Comparison of ENCODE assay signal across 21 mouse cellular contexts in genomic region chr15:7069374-7069773, GRCm38 (mm10). TPM values are rescaled to one million over a fixed set of nuclear protein-coding genes. Genes with fewer than 3 reads are reported as not detected.
A peak's percentile ranks its signal among the peaks of the same experiment; 100 is the strongest.
DNase-seq lines count a peak whose midpoint lies in the region; ATAC-seq and TF ChIP-seq lines count a peak whose summit lies in the region.
"Had no signal": no experiment of that assay in that cellular context is flagged by ENCODE, and none has a peak within 500 bp of the region (broad histone marks: within the 10 kb centered on the region; RNA-seq: fewer than 3 reads in every experiment).

No protein-coding gene starts in this region.

- H3K4me2 ChIP-seq in heart, embryonic 12.5 days, result no peak overlapping the region
- H3K4me2 ChIP-seq in midbrain, postnatal 0 days (ENCODE audit: low read depth, low read length, poor library complexity, severe bottlenecking), result no peak overlapping the region
- no peak overlapping the region for H3K4me2 ChIP-seq in midbrain, embryonic 13.5 days (replicated peaks)
- H3K4me2 ChIP-seq: hindbrain, embryonic 13.5 days; intestine, embryonic 15.5 days; limb, embryonic 12.5 days; liver, embryonic 12.5 days had no signal

- ATAC-seq in heart, embryonic 12.5 days (ENCODE audit: insufficient number of reproducible peaks, low FRiP score), result no peak
- 0 out of 2 replicates have a peak, but pooled peaks have one; percentile 38 for ATAC-seq in midbrain, postnatal 0 days (ENCODE audit: low FRiP score)
- ATAC-seq in midbrain, embryonic 13.5 days, result no peak
- ATAC-seq: intestine, embryonic 15.5 days; liver, embryonic 12.5 days had no signal

- no peak overlapping the region for H3K4me3 ChIP-seq in heart, embryonic 10.5 days
- H3K4me3 ChIP-seq in heart, embryonic 12.5 days, result no peak overlapping the region
- no peak overlapping the region for H3K4me3 ChIP-seq in midbrain, postnatal 0 days (ENCODE audit: low read depth, low read length)
- no peak overlapping the region for H3K4me3 ChIP-seq in midbrain, embryonic 13.5 days (replicated peaks)
- H3K4me3 ChIP-seq: hindbrain, embryonic 13.5 days; intestine, embryonic 15.5 days; limb, embryonic 12.5 days; liver, embryonic 12.5 days; myocyte had no signal

- no peak for TF ChIP-seq CTCF in midbrain, postnatal 0 days (IDR thresholded peaks at IDR 0.05)

- H3K4me1 ChIP-seq in heart, embryonic 10.5 days, result peaks cover 8% of the 10 kb centered on the region; the same call in 1 of the 2 replicates
- H3K4me1 ChIP-seq in heart, embryonic 12.5 days (replicated peaks), result 0 out of 2 replicates have a peak, but pooled peaks cover 2% of the 10 kb centered on the region
- no peaks in the 10 kb centered on the region for H3K4me1 ChIP-seq in midbrain, postnatal 0 days (ENCODE audit: insufficient read depth, low read length)
- peaks cover 5% of the 10 kb centered on the region; the same call in 1 of the 2 replicates for H3K4me1 ChIP-seq in midbrain, embryonic 13.5 days (replicated peaks)
- H3K4me1 ChIP-seq: limb, embryonic 12.5 days had no signal

- no peaks in the 10 kb centered on the region for H3K9me3 ChIP-seq in heart, embryonic 10.5 days
- no peaks in the 10 kb centered on the region for H3K9me3 ChIP-seq in heart, embryonic 12.5 days (replicated peaks)
- no peaks in the 10 kb centered on the region for H3K9me3 ChIP-seq in midbrain, postnatal 0 days (ENCODE audit: low read length)
- H3K9me3 ChIP-seq in midbrain, embryonic 13.5 days, result no peaks in the 10 kb centered on the region
- H3K9me3 ChIP-seq: hindbrain, embryonic 13.5 days; intestine, embryonic 15.5 days; limb, embryonic 12.5 days; liver, embryonic 12.5 days; megakaryocyte, embryonic 14.5 days had no signal

- H3K36me3 ChIP-seq in heart, embryonic 10.5 days, result no peaks in the 10 kb centered on the region
- H3K36me3 ChIP-seq in heart, embryonic 12.5 days, result no peaks in the 10 kb centered on the region
- no peaks in the 10 kb centered on the region for H3K36me3 ChIP-seq in midbrain, postnatal 0 days (ENCODE audit: insufficient read depth, low read length)
- no peaks in the 10 kb centered on the region for H3K36me3 ChIP-seq in midbrain, embryonic 13.5 days
- H3K36me3 ChIP-seq: hindbrain, embryonic 13.5 days; intestine, embryonic 15.5 days; limb, embryonic 12.5 days; liver, embryonic 12.5 days had no signal

- H3K9ac ChIP-seq in heart, embryonic 12.5 days, result no peak overlapping the region
- H3K9ac ChIP-seq in midbrain, postnatal 0 days (replicated peaks; ENCODE audit: low read length, poor library complexity, severe bottlenecking), result no peak overlapping the region
- H3K9ac ChIP-seq in midbrain, embryonic 13.5 days (replicated peaks), result no peak overlapping the region
- H3K9ac ChIP-seq: hindbrain, embryonic 13.5 days; intestine, embryonic 15.5 days; limb, embryonic 12.5 days; liver, embryonic 12.5 days had no signal

- peak; percentile 41 for DNase-seq in adrenal gland, adult 2 months
- DNase-seq in adrenal gland, adult 18-20 months (ENCODE audit: low spot score in 2 of 2), result no peak
- peak; percentile 54 for DNase-seq in heart, embryonic 10.5 days (ENCODE audit: low spot score)
- DNase-seq in midbrain, postnatal 0 days (ENCODE audit: low spot score), result peak; percentile 40
- peak; percentile 40 to 46 for DNase-seq in adrenal gland, postnatal 36 days
- DNase-seq in frontal cortex, postnatal 10 days (ENCODE audit: low spot score in 2 of 2), result no peak
- DNase-seq: cerebellum, adult 9-11 months; heart, postnatal 10 days; kidney, postnatal 4 days; layer of hippocampus, adult 9-11 months; lung, adult 2 months; right cerebral cortex, postnatal 25 days; thymus, adult 2 months had no signal

- no peak overlapping the region for H3K27ac ChIP-seq in heart, embryonic 10.5 days
- H3K27ac ChIP-seq in heart, embryonic 12.5 days (ENCODE audit: poor library complexity, severe bottlenecking), result no peak overlapping the region
- H3K27ac ChIP-seq in midbrain, postnatal 0 days (ENCODE audit: low read depth, low read length), result no peak overlapping the region
- H3K27ac ChIP-seq in midbrain, embryonic 13.5 days, result no peak overlapping the region
- H3K27ac ChIP-seq: hindbrain, embryonic 13.5 days; intestine, embryonic 15.5 days; limb, embryonic 12.5 days; liver, embryonic 12.5 days had no signal

- 71% methylated on average over 7 of the region's 7 CpGs for WGBS in heart, embryonic 10.5 days
- 69% methylated on average over 7 of the region's 7 CpGs for WGBS in heart, embryonic 12.5 days
- 52% methylated on average over 7 of the region's 7 CpGs for WGBS in midbrain, postnatal 0 days
- WGBS in midbrain, embryonic 13.5 days, result 58% methylated on average over 7 of the region's 7 CpGs

- H3K27me3 ChIP-seq in heart, embryonic 10.5 days (ENCODE audit: insufficient read depth, poor library complexity, severe bottlenecking), result no peaks in the 10 kb centered on the region
- H3K27me3 ChIP-seq in heart, embryonic 12.5 days (replicated peaks), result no peaks in the 10 kb centered on the region
- H3K27me3 ChIP-seq in midbrain, postnatal 0 days (ENCODE audit: insufficient read depth, low read length), result no peaks in the 10 kb centered on the region
- H3K27me3 ChIP-seq in midbrain, embryonic 13.5 days, result no peaks in the 10 kb centered on the region
- H3K27me3 ChIP-seq: hindbrain, embryonic 13.5 days; intestine, embryonic 15.5 days; limb, embryonic 12.5 days had no signal

RNA-seq across cellular contexts. Expression of gene Lifr, which starts 21.0 kb away (rescaled TPM):
- total RNA-seq in adrenal gland, adult 2 months (2021), result 10 to 100 TPM; 31.3 to 52.2 TPM
- 18.5 and 28.6 TPM in 2 replicates for polyA plus RNA-seq in adrenal gland, adult 2 months (2012; rRNA removed)
- total RNA-seq in adrenal gland, adult 18-20 months (2021), result 10 to 100 TPM; 39.1 to 43.0 TPM
- 14.6 and 20.5 TPM in 2 replicates for polyA plus RNA-seq in heart, embryonic 10.5 days (2016; fragmentation: Nextera tagmentation; extraction: Ambion mirVana)
- 17.3 and 17.9 TPM in 2 replicates for polyA plus RNA-seq in heart, embryonic 12.5 days (2016; fragmentation: Nextera tagmentation; extraction: Ambion mirVana)
- total RNA-seq in midbrain, postnatal 0 days (2014; rRNA removed), result 28.0 and 31.8 TPM in 2 replicates
- polyA plus RNA-seq in midbrain, postnatal 0 days (2015; fragmentation: Nextera tagmentation; extraction: Ambion mirVana), result 10.3 and 12.2 TPM in 2 replicates
- polyA plus RNA-seq in midbrain, embryonic 13.5 days (2015; fragmentation: Nextera tagmentation; extraction: Ambion mirVana), result 7.1 and 8.2 TPM in 2 replicates
- 10 to 100 TPM; 35.8 to 59.6 TPM for total RNA-seq in adrenal gland, postnatal 36 days (2021)

Comparison
In these comparisons a context has a peak if more than half of its experiments do, and no peak if none do; other contexts are left out.
1. DNase-seq: peak in adrenal gland, adult 2 months (single experiment), heart, embryonic 10.5 days (single experiment), midbrain, postnatal 0 days (single experiment) and adrenal gland, postnatal 36 days (2 of 2); none in adrenal gland, adult 18-20 months (0 of 2) and frontal cortex, postnatal 10 days (0 of 2).